Mouse (Mus musculus) hindbrain, embryonic 13.5 days (tissue): ENCODE data around the gene Dnajc17. TPM values are rescaled to one million over a fixed set of nuclear protein-coding genes. Genes with fewer than 3 reads are reported as not detected.

Experiments used
- ATAC-seq: fragments of 200-750 bp; cut with Nextera tagmentation; 2 replicates; pipeline ENCODE4 v1.8.0; 2017; ENCODE audit warnings: moderate TSS enrichment; ENCODE audit not compliant: low FRiP score
- H3K27ac ChIP-seq: fragments of 300-500 bp; sonication (generic); 2 replicates; pipeline ENCODE4 v1.5.1; 2015; ENCODE audit warnings: inconsistent platforms, mild to moderate bottlenecking, moderate library complexity
- H3K27me3 ChIP-seq: fragments of 300-500 bp; sonication (generic); 2 replicates; pipeline ENCODE4 v1.6.1; 2015; ENCODE audit warnings: mild to moderate bottlenecking, inconsistent platforms
- H3K36me3 ChIP-seq: fragments of 300-500 bp; sonication (generic); 2 replicates; pipeline ENCODE4 v1.6.1; 2015; ENCODE audit warnings: mild to moderate bottlenecking, inconsistent platforms
- H3K4me1 ChIP-seq: fragments of 300-500 bp; sonication (generic); replicated peaks from 2 replicates; pipeline ENCODE4 v1.6.1; 2015; ENCODE audit warnings: inconsistent platforms
- H3K4me2 ChIP-seq: fragments of 300-500 bp; sonication (generic); 2 replicates; pipeline ENCODE4 v1.6.1; 2015; ENCODE audit warnings: inconsistent platforms, mild to moderate bottlenecking, moderate library complexity
- H3K4me3 ChIP-seq: fragments of 300-500 bp; sonication (generic); 2 replicates; pipeline ENCODE4 v1.5.1; 2015; ENCODE audit warnings: mild to moderate bottlenecking, inconsistent platforms
- H3K9ac ChIP-seq: fragments of 300-500 bp; sonication (generic); 2 replicates; pipeline ENCODE4 v1.6.1; 2015; ENCODE audit warnings: mild to moderate bottlenecking, inconsistent platforms
- H3K9me3 ChIP-seq: fragments of 300-500 bp; sonication (generic); 2 replicates; pipeline ENCODE4 v1.6.1; 2016; ENCODE audit warnings: inconsistent platforms
- WGBS: fragments of 180-500 bp; shearing (Covaris S2); methylation state at CpG from one replicate; pipeline ENCODE4 v1.1.7; 2015; 5-methylcytosine and 5-hydroxymethylcytosine counted together
- polyA plus RNA-seq: library from polyadenylated mRNA; unstranded; fragments of >200 nt; fragmentation: Nextera tagmentation; extraction: Ambion mirVana; gene quantifications from 2 replicates; pipeline ENCODE4 v1.2.1, GENCODE M21; 2015

Gene Dnajc17
- polyA plus RNA-seq, 1 experiment from 2014 or later: 25.0 TPM

DNA sequence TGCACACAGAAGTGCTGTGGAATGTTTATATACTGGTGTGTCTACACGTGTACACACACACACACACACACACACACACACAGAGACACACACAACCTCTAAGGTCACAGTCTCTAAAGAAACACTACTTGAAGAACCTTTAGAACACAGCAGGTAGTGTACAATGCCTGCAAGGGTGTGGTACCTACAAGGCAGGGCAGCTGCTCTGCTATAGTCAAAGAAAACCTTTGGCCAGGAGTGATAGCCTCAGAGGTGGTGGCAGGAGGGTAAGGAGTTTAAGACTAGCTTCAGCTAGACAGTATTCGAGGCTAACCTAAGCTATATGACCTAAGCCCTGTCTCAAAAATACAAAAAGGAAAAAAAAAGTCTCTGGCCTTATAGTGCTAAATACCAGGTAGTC, 53.9 kb downstream of the Dnajc17 start:
- Histone ChIP-seq H3K27me3 (peaks cover 2% of the 10 kb centered on the region; the same call in 1 of the 2 replicates), H3K4me2 (no peak overlapping the region), H3K4me3 (no peak overlapping the region), H3K36me3 (peaks cover 44% of the 10 kb centered on the region), H3K27ac (no peak overlapping the region), H3K9me3 (no peaks in the 10 kb centered on the region), H3K4me1 (peaks cover 23% of the 10 kb centered on the region), H3K9ac (no peak overlapping the region)
- 88% methylated on average over 2 of the region's 2 CpGs for WGBS
- no peak for ATAC-seq

- ATAC-seq: no peak
- peaks cover 19% of the 10 kb centered on the region for H3K4me1 ChIP-seq
- H3K9ac ChIP-seq: no peak overlapping the region
- H3K27me3 ChIP-seq: no peaks in the 10 kb centered on the region
- peaks cover 68% of the 10 kb centered on the region for H3K36me3 ChIP-seq
- H3K4me2 ChIP-seq: no peak overlapping the region
- H3K4me3 ChIP-seq: no peak overlapping the region
- 94% methylated on average over 6 of the region's 6 CpGs for WGBS
- H3K27ac ChIP-seq: no peak overlapping the region
- H3K9me3 ChIP-seq: no peaks in the 10 kb centered on the region
Measured at GRCm38 (mm10) chr2:119152255-119152654, 56.3 kb downstream of the Dnajc17 start.

- no peaks in the 10 kb centered on the region for H3K4me1 ChIP-seq
- H3K27me3 ChIP-seq: no peaks in the 10 kb centered on the region
- no peak for ATAC-seq
- H3K4me3 ChIP-seq: no peak overlapping the region
- H3K9ac ChIP-seq: no peak overlapping the region
- H3K4me2 ChIP-seq: no peak overlapping the region
- no peaks in the 10 kb centered on the region for H3K9me3 ChIP-seq
- no peak overlapping the region for H3K27ac ChIP-seq
- H3K36me3 ChIP-seq: peaks cover 95% of the 10 kb centered on the region
- 93% methylated on average over 8 of the region's 8 CpGs for WGBS
Measured at GRCm38 (mm10) chr2:119147775-119148174, 60.8 kb downstream of the Dnajc17 start.

GRCm38 (mm10) chr2:119147160-119147678, 61.4 kb downstream of the Dnajc17 start:
- no peaks in the 10 kb centered on the region for H3K4me1 ChIP-seq
- peaks cover 95% of the 10 kb centered on the region for H3K36me3 ChIP-seq
- no peak overlapping the region for H3K4me2 ChIP-seq
- 84% methylated on average over 22 of the region's 22 CpGs for WGBS
- no peak overlapping the region for H3K9ac ChIP-seq
- no peak for ATAC-seq
- no peak overlapping the region for H3K27ac ChIP-seq
- H3K9me3 ChIP-seq: no peaks in the 10 kb centered on the region
- no peaks in the 10 kb centered on the region for H3K27me3 ChIP-seq
- H3K4me3 ChIP-seq: no peak overlapping the region

DNA sequence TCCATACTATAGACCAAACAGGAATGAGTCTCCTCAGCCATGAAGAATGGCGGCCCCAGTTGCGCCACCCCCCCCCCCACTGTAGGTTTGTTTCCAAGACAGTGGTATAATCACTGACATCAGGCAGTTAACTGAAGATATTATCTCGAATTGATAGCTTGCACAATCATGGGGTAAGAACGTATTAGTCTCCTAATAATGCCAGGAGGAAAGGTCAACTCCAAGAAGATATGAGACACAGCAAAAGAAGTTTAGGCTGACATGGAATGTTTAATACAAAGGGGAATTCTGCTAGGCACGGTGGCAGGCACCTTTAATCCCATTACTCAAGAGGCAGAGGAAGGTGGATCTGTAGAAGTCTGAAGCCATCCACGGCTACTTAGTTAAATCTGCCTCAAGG, 62.2 kb downstream of the Dnajc17 start:
- no peaks in the 10 kb centered on the region for H3K27me3 ChIP-seq
- ATAC-seq: no peak
- H3K4me1 ChIP-seq: no peaks in the 10 kb centered on the region
- no peak overlapping the region for H3K27ac ChIP-seq
- peaks cover 95% of the 10 kb centered on the region for H3K36me3 ChIP-seq
- no peaks in the 10 kb centered on the region for H3K9me3 ChIP-seq
- no peak overlapping the region for H3K9ac ChIP-seq
- no peak overlapping the region for H3K4me3 ChIP-seq
- 87% methylated on average over 6 of the region's 6 CpGs for WGBS
- no peak overlapping the region for H3K4me2 ChIP-seq

GRCm38 (mm10) chr2:119145199-119145598, 63.4 kb downstream of the Dnajc17 start:
- Histone ChIP-seq H3K4me1 (no peaks in the 10 kb centered on the region), H3K9ac (no peak overlapping the region), H3K4me3 (no peak overlapping the region), H3K36me3 (peaks cover 94% of the 10 kb centered on the region), H3K27ac (no peak overlapping the region), H3K9me3 (no peaks in the 10 kb centered on the region), H3K27me3 (no peaks in the 10 kb centered on the region), H3K4me2 (no peak overlapping the region)
- ATAC-seq: no peak
- WGBS: 88% methylated on average over 2 of the region's 2 CpGs

- Histone ChIP-seq H3K36me3 (peaks cover 74% of the 10 kb centered on the region), H3K27ac (no peak overlapping the region), H3K4me3 (no peak overlapping the region), H3K4me2 (no peak overlapping the region), H3K4me1 (no peaks in the 10 kb centered on the region), H3K27me3 (no peaks in the 10 kb centered on the region), H3K9me3 (no peaks in the 10 kb centered on the region), H3K9ac (no peak overlapping the region)
- WGBS: 91% methylated on average over 5 of the region's 5 CpGs
- ATAC-seq: no peak
Measured at GRCm38 (mm10) chr2:119136346-119136898, 72.2 kb downstream of the Dnajc17 start.

Other genes with a start within 250 kb of the Dnajc17 start
- 34.2 and 36.0 TPM in 2 replicates for gene Ccdc32, start 179.4 kb downstream of the Dnajc17 start, polyA plus RNA-seq
- gene Rpusd2, start 174.0 kb downstream of the Dnajc17 start, polyA plus RNA-seq: 4.4 and 4.7 TPM in 2 replicates
- 11.9 and 15.2 TPM in 2 replicates for gene Knl1, start 161.7 kb downstream of the Dnajc17 start, polyA plus RNA-seq
- gene Rad51, start 96.0 kb downstream of the Dnajc17 start, polyA plus RNA-seq: 12.6 and 12.8 TPM in 2 replicates
- 44.3 and 47.3 TPM in 2 replicates for gene Rmdn3, start 51.8 kb downstream of the Dnajc17 start, polyA plus RNA-seq
- 9.3 and 14.7 TPM in 2 replicates for gene Gchfr, start 41.0 kb downstream of the Dnajc17 start, polyA plus RNA-seq
- 0.75 and 0.96 TPM in 2 replicates for gene Gm14137, start 34.3 kb downstream of the Dnajc17 start, polyA plus RNA-seq
- 57.5 and 59.7 TPM in 2 replicates for gene Zfyve19, start 178 bp downstream of the Dnajc17 start, polyA plus RNA-seq
- not detected in 2 replicates for gene Ppp1r14d, start 21.1 kb upstream of the Dnajc17 start, polyA plus RNA-seq
- 0.72 and 0.99 TPM in 2 replicates for gene Spint1, start 28.6 kb upstream of the Dnajc17 start, polyA plus RNA-seq
- gene Rhov, start 62.5 kb upstream of the Dnajc17 start, polyA plus RNA-seq: 21.2 and 23.4 TPM in 2 replicates
- 26.0 and 26.1 TPM in 2 replicates for gene Vps18, start 79.9 kb upstream of the Dnajc17 start, polyA plus RNA-seq
- 5.4 and 5.9 TPM in 2 replicates for gene Dll4, start 117.0 kb upstream of the Dnajc17 start, polyA plus RNA-seq
- 6.1 and 6.7 TPM in 2 replicates for gene Chac1, start 142.4 kb upstream of the Dnajc17 start, polyA plus RNA-seq